Mouse (Mus musculus): ENCODE data around the gene Mettl2. TPM values are rescaled to one million over a fixed set of nuclear protein-coding genes. Genes with fewer than 3 reads are reported as not detected.

Gene Mettl2
- polyA plus RNA-seq, 1 experiment from 2014 or later, result 45.9 TPM

GRCm38 (mm10) chr11:105149766-105150165 is 23.5 kb downstream of the Mettl2 start:
- H3K9ac ChIP-seq (replicated peaks; ENCODE audit: low read depth, low read length), result no peak overlapping the region
- H3K36me3 ChIP-seq (ENCODE audit: control insufficient read depth, insufficient read depth, low read length), result no peaks in the 10 kb centered on the region
- H3K4me1 ChIP-seq (ENCODE audit: control insufficient read depth, insufficient read depth, low read length), result peaks cover 7% of the 10 kb centered on the region; the same call in 1 of the 2 replicates
- no peak overlapping the region for H3K4me3 ChIP-seq (ENCODE audit: low read depth, low read length)
- H3K9me3 ChIP-seq (ENCODE audit: control insufficient read depth, low read depth, low read length), result no peaks in the 10 kb centered on the region
- WGBS, result 76% methylated on average over 1 of the region's 1 CpGs
- H3K4me2 ChIP-seq (replicated peaks; ENCODE audit: low read depth, low read length), result no peak overlapping the region
- no peak overlapping the region for H3K27ac ChIP-seq (ENCODE audit: low read length)
- H3K27me3 ChIP-seq (ENCODE audit: control insufficient read depth, insufficient read depth, low read length), result no peaks in the 10 kb centered on the region
- no peak for ATAC-seq (ENCODE audit: insufficient number of reproducible peaks, insufficient read depth, low FRiP score, low read depth)

GRCm38 (mm10) chr11:105150691-105151090 is 24.5 kb downstream of the Mettl2 start:
- H3K27me3 ChIP-seq (ENCODE audit: control insufficient read depth, insufficient read depth, low read length), result no peaks in the 10 kb centered on the region
- H3K9me3 ChIP-seq (ENCODE audit: control insufficient read depth, low read depth, low read length), result no peaks in the 10 kb centered on the region
- 59% methylated on average over 4 of the region's 4 CpGs for WGBS
- H3K4me3 ChIP-seq (ENCODE audit: low read depth, low read length), result no peak overlapping the region
- ATAC-seq (ENCODE audit: insufficient number of reproducible peaks, insufficient read depth, low FRiP score, low read depth), result no peak
- no peak overlapping the region for H3K9ac ChIP-seq (replicated peaks; ENCODE audit: low read depth, low read length)
- H3K4me2 ChIP-seq (replicated peaks; ENCODE audit: low read depth, low read length), result no peak overlapping the region
- H3K4me1 ChIP-seq (ENCODE audit: control insufficient read depth, insufficient read depth, low read length), result peaks cover 7% of the 10 kb centered on the region; the same call in 1 of the 2 replicates
- H3K36me3 ChIP-seq (ENCODE audit: control insufficient read depth, insufficient read depth, low read length), result no peaks in the 10 kb centered on the region
- H3K27ac ChIP-seq (ENCODE audit: low read length), result no peak overlapping the region

GRCm38 (mm10) chr11:105151226-105152016 is 25.2 kb downstream of the Mettl2 start:
- H3K4me2 ChIP-seq (replicated peaks; ENCODE audit: low read depth, low read length), result peak overlapping the region; percentile 12; the same call in 1 of the 2 replicates
- H3K4me1 ChIP-seq (ENCODE audit: control insufficient read depth, insufficient read depth, low read length), result peaks cover 7% of the 10 kb centered on the region; the same call in 1 of the 2 replicates
- no peak overlapping the region for H3K4me3 ChIP-seq (ENCODE audit: low read depth, low read length)
- H3K27me3 ChIP-seq (ENCODE audit: control insufficient read depth, insufficient read depth, low read length), result no peaks in the 10 kb centered on the region
- no peak overlapping the region for H3K27ac ChIP-seq (ENCODE audit: low read length)
- H3K9ac ChIP-seq (replicated peaks; ENCODE audit: low read depth, low read length), result no peak overlapping the region
- ATAC-seq (ENCODE audit: insufficient number of reproducible peaks, insufficient read depth, low FRiP score, low read depth), result no peak
- no peaks in the 10 kb centered on the region for H3K9me3 ChIP-seq (ENCODE audit: control insufficient read depth, low read depth, low read length)
- no peaks in the 10 kb centered on the region for H3K36me3 ChIP-seq (ENCODE audit: control insufficient read depth, insufficient read depth, low read length)
- WGBS, result 25% methylated on average over 18 of the region's 19 CpGs

GRCm38 (mm10) chr11:105152017-105152300 is 25.7 kb downstream of the Mettl2 start:
- H3K4me2 ChIP-seq (replicated peaks; ENCODE audit: low read depth, low read length), result peak overlapping the region; percentile 12; the same call in 1 of the 2 replicates
- no peak for ATAC-seq (ENCODE audit: insufficient number of reproducible peaks, insufficient read depth, low FRiP score, low read depth)

GRCm38 (mm10) chr11:105152357-105152899 is 26.2 kb downstream of the Mettl2 start:
- no peaks in the 10 kb centered on the region for H3K27me3 ChIP-seq (ENCODE audit: control insufficient read depth, insufficient read depth, low read length)
- no peak overlapping the region for H3K4me3 ChIP-seq (ENCODE audit: low read depth, low read length)
- no peak overlapping the region for H3K4me2 ChIP-seq (replicated peaks; ENCODE audit: low read depth, low read length)
- no peaks in the 10 kb centered on the region for H3K9me3 ChIP-seq (ENCODE audit: control insufficient read depth, low read depth, low read length)
- 77% methylated on average over 11 of the region's 11 CpGs for WGBS
- H3K27ac ChIP-seq (ENCODE audit: low read length), result no peak overlapping the region
- ATAC-seq (ENCODE audit: insufficient number of reproducible peaks, insufficient read depth, low FRiP score, low read depth), result no peak
- H3K9ac ChIP-seq (replicated peaks; ENCODE audit: low read depth, low read length), result no peak overlapping the region
- peaks cover 7% of the 10 kb centered on the region; the same call in 1 of the 2 replicates for H3K4me1 ChIP-seq (ENCODE audit: control insufficient read depth, insufficient read depth, low read length)
- H3K36me3 ChIP-seq (ENCODE audit: control insufficient read depth, insufficient read depth, low read length), result no peaks in the 10 kb centered on the region

More at GRCm38 (mm10) chr11:105152017-105152300, 25.7 kb downstream of the Mettl2 start:
- no peaks in the 10 kb centered on the region for H3K27me3 ChIP-seq (ENCODE audit: control insufficient read depth, insufficient read depth, low read length)
- H3K4me1 ChIP-seq (ENCODE audit: control insufficient read depth, insufficient read depth, low read length), result peaks cover 7% of the 10 kb centered on the region; the same call in 1 of the 2 replicates
- H3K9me3 ChIP-seq (ENCODE audit: control insufficient read depth, low read depth, low read length), result no peaks in the 10 kb centered on the region
- no peak overlapping the region for H3K4me3 ChIP-seq (ENCODE audit: low read depth, low read length)
- no peaks in the 10 kb centered on the region for H3K36me3 ChIP-seq (ENCODE audit: control insufficient read depth, insufficient read depth, low read length)
- no peak overlapping the region for H3K27ac ChIP-seq (ENCODE audit: low read length)
- 63% methylated on average over 1 of the region's 4 CpGs for WGBS
- no peak overlapping the region for H3K9ac ChIP-seq (replicated peaks; ENCODE audit: low read depth, low read length)

- no peak overlapping the region for H3K4me2 ChIP-seq (replicated peaks; ENCODE audit: low read depth, low read length)
- H3K4me3 ChIP-seq (ENCODE audit: low read depth, low read length), result no peak overlapping the region
- H3K4me1 ChIP-seq (ENCODE audit: control insufficient read depth, insufficient read depth, low read length), result peaks cover 7% of the 10 kb centered on the region; the same call in 1 of the 2 replicates
- no peaks in the 10 kb centered on the region for H3K27me3 ChIP-seq (ENCODE audit: control insufficient read depth, insufficient read depth, low read length)
- no peaks in the 10 kb centered on the region for H3K9me3 ChIP-seq (ENCODE audit: control insufficient read depth, low read depth, low read length)
- no peaks in the 10 kb centered on the region for H3K36me3 ChIP-seq (ENCODE audit: control insufficient read depth, insufficient read depth, low read length)
- WGBS, result 28% methylated on average over 12 of the region's 12 CpGs
- H3K27ac ChIP-seq (ENCODE audit: low read length), result no peak overlapping the region
- no peak overlapping the region for H3K9ac ChIP-seq (replicated peaks; ENCODE audit: low read depth, low read length)
- ATAC-seq (ENCODE audit: insufficient number of reproducible peaks, insufficient read depth, low FRiP score, low read depth), result peak; percentile 89
Measured at GRCm38 (mm10) chr11:105153068-105153833, 27.0 kb downstream of the Mettl2 start.

GRCm38 (mm10) chr11:105155915-105156314 is 29.7 kb downstream of the Mettl2 start:
- Histone ChIP-seq H3K9me3 (ENCODE audit: control insufficient read depth, low read depth, low read length) (no peaks in the 10 kb centered on the region), H3K27ac (ENCODE audit: low read length) (no peak overlapping the region), H3K9ac (replicated peaks; ENCODE audit: low read depth, low read length) (no peak overlapping the region), H3K27me3 (ENCODE audit: control insufficient read depth, insufficient read depth, low read length) (no peaks in the 10 kb centered on the region), H3K36me3 (ENCODE audit: control insufficient read depth, insufficient read depth, low read length) (no peaks in the 10 kb centered on the region), H3K4me2 (replicated peaks; ENCODE audit: low read depth, low read length) (no peak overlapping the region), H3K4me1 (ENCODE audit: control insufficient read depth, insufficient read depth, low read length) (peaks cover 7% of the 10 kb centered on the region; the same call in 1 of the 2 replicates), H3K4me3 (ENCODE audit: low read depth, low read length) (no peak overlapping the region)
- ATAC-seq (ENCODE audit: insufficient number of reproducible peaks, insufficient read depth, low FRiP score, low read depth), result no peak
- WGBS, result 65% methylated on average over 4 of the region's 4 CpGs

GRCm38 (mm10) chr11:105156748-105157267 is 30.6 kb downstream of the Mettl2 start:
- Histone ChIP-seq H3K9me3 (ENCODE audit: control insufficient read depth, low read depth, low read length) (no peaks in the 10 kb centered on the region), H3K27me3 (ENCODE audit: control insufficient read depth, insufficient read depth, low read length) (no peaks in the 10 kb centered on the region), H3K4me3 (ENCODE audit: low read depth, low read length) (no peak overlapping the region), H3K9ac (replicated peaks; ENCODE audit: low read depth, low read length) (no peak overlapping the region), H3K4me2 (replicated peaks; ENCODE audit: low read depth, low read length) (no peak overlapping the region), H3K27ac (ENCODE audit: low read length) (no peak overlapping the region), H3K4me1 (ENCODE audit: control insufficient read depth, insufficient read depth, low read length) (peaks cover 4% of the 10 kb centered on the region; the same call in 1 of the 2 replicates), H3K36me3 (ENCODE audit: control insufficient read depth, insufficient read depth, low read length) (no peaks in the 10 kb centered on the region)
- 78% methylated on average over 19 of the region's 19 CpGs for WGBS
- no peak for ATAC-seq (ENCODE audit: insufficient number of reproducible peaks, insufficient read depth, low FRiP score, low read depth)

All from stomach, embryonic 14.5 days (tissue).